Mouse (Mus musculus): ENCODE measurements around the gene Scgb1b10.
"Not testable (repeated sequence)": the region's sequence is repeated elsewhere in the genome, so short reads cannot be mapped to it uniquely, and the experiment has no call there.

Scgb1b10 gene

GRCm38 (mm10) chr7:32100553-32100952 is at the start of gene Scgb1b10:
TSS of gene Scgb1b10 (plus strand) at chr7:32100853.
- ATAC-seq (ENCODE audit: low TSS enrichment), result not testable (repeated sequence)
